Mouse (Mus musculus): ENCODE results near the gene Elk4.

Gene Elk4

GRCm38 (mm10) chr1:132007282-132007815 is at the start of gene Elk4:
Gene Elk4 (plus strand): TSS chr1:132007607.
- in situ Hi-C loops (cut with MboI, MseI): loop anchor here (25.0 kb wide), 1 partner anchor 1020 kb away; no protein-coding TSS in a partner anchor

GRCm38 (mm10) chr1:131961004-131961403 is 46.4 kb upstream of the Elk4 start:
- in situ Hi-C loops (cut with MboI, MseI): no loop called here

- in situ Hi-C loops (cut with MboI, MseI): no loop called here
Observed at GRCm38 (mm10) chr1:131962606-131963084, 44.8 kb upstream of the Elk4 start, which contains the start of gene Slc45a3. Gene Slc45a3 (plus strand): TSS chr1:131962967.

- in situ Hi-C loops (cut with MboI, MseI): no loop called here
Observed at GRCm38 (mm10) chr1:131963085-131963951, 44.1 kb upstream of the Elk4 start.

DNA sequence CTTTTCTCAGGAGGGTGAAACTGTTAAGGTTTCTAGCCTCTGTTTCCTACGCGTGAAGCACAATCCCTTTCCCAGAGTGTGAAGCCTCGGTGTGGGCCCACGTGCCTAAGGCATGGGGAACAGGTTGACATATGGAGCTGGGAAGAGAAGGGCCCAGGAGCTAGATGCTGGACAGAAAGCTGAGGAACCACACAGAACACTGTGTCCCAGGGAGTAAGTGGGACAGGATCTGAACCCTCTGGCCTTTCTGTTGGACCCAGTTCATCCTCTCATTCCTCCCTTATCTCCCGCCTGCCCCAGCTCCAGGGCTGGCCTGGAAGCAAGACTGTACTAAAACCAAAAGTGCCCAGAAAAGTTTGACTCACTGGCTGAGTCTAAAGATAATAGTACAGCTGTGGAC is 43.3 kb upstream of the Elk4 start:
- in situ Hi-C loops (cut with MboI, MseI): no loop called here

- in situ Hi-C loops (cut with MboI, MseI): no loop called here
Observed at GRCm38 (mm10) chr1:131964580-131964979, 42.8 kb upstream of the Elk4 start.

DNA sequence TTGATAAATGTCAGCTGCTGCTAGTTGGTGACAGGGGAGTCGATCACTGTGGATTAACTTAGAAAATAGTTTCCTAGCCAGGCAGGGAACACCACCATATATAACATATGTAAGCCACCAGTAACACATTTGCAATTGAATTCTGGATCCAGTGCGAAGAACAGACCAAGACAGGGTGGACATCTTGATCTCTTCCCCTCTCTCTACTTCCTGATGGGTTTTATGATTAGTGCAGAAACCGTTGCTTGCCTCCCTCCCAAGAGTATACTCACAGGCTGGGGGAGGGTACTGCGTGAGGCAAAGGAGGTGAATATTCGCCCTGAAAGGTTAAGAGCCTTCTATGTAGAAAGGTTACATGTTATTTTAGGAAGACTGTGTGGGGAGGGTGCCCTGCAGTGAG is 41.6 kb upstream of the Elk4 start:
- in situ Hi-C loops (cut with MboI, MseI): no loop called here

- in situ Hi-C loops (cut with MboI, MseI): no loop called here
Observed at GRCm38 (mm10) chr1:131967336-131967735, 40.1 kb upstream of the Elk4 start.

GRCm38 (mm10) chr1:131968556-131968955 is 38.9 kb upstream of the Elk4 start:
- in situ Hi-C loops (cut with MboI, MseI): no loop called here

- in situ Hi-C loops (cut with MboI, MseI): no loop called here
Observed at GRCm38 (mm10) chr1:131968983-131969382, 38.4 kb upstream of the Elk4 start.

- in situ Hi-C loops (cut with MboI, MseI): no loop called here
Observed at GRCm38 (mm10) chr1:131969825-131970224, 37.6 kb upstream of the Elk4 start.

GRCm38 (mm10) chr1:131970322-131970660 is 37.1 kb upstream of the Elk4 start:
- in situ Hi-C loops (cut with MboI, MseI): no loop called here

DNA sequence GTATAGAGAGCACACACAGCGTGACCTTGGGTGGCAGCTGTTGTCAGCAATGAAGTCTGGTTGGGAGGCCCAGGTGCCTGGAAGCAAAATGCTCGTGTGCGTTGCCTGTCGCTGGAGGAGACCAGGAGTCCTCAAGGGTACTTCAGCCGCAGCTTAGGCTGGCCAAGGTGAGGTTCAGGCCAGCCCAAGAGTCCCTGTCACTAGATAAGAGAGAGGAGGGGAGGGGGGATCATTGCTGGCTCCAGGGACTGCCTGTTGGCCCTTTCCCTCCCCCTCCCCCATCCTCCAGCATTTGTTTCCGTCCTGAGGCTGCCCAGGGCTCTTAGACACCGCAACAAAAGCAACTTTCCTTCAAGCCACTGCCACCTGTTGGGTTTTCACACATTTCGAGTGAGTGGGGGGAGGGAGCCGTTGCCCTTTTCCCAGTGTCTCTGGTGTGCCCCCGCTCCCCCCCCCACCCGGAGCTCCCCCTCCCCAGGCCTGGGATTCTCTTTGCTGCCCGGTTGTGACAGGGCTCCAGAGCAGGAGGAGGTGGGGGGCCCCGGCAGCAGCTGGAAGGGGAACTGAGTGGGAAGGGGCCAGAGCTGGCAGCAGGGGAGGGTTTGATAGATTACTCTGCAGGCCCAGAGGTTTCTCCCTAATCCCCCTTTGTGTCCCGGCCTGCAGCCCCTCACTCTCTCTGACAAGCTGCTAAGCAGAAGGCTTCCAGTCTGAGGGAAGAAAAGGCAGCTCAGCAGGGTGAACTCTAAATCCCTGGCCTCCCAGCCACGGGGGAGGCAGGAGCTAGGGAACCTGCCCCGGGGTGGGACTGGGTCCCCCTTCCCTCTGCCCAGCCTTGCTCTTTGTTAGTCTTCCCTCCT is 36.5 kb upstream of the Elk4 start:
- in situ Hi-C loops (cut with MboI, MseI): no loop called here

DNA sequence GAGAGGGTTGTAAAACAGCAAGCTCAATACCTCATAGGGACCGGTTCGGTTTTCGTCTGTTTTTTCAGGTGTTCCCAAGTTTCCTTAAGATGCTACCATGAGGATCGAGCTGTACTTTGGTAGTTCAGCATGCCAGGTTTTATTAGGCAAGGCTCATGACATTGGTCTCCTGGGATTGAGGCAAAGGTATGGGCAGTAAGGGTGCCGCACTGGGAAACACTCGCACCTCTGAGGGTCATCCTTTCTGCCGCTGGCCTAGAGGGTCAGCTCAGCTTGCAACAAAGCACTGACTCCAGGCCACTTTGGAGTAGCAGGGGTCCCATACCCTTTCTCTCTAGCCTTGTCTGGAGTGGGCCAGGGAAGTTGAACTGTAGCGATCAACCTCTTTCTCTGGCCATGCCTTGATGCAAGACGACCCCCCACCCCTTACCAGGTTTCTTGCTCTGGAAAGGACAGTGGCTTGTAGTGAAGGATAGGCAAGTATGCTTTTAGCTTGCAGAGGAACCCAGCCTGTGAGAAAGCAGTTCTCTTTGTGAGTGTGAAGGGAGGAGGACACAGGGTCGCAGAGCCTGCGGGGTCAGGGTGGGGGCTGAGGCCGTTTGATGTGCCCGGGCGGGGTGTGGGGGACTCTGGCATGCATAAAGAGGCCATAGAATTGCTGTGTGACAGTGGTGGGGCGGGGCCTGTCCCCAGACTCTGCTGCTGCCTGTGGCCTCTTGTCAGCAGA is 35.5 kb upstream of the Elk4 start:
- in situ Hi-C loops (cut with MboI, MseI): no loop called here

GRCm38 (mm10) chr1:131972498-131973334 is 34.7 kb upstream of the Elk4 start:
- in situ Hi-C loops (cut with MboI, MseI): no loop called here

DNA sequence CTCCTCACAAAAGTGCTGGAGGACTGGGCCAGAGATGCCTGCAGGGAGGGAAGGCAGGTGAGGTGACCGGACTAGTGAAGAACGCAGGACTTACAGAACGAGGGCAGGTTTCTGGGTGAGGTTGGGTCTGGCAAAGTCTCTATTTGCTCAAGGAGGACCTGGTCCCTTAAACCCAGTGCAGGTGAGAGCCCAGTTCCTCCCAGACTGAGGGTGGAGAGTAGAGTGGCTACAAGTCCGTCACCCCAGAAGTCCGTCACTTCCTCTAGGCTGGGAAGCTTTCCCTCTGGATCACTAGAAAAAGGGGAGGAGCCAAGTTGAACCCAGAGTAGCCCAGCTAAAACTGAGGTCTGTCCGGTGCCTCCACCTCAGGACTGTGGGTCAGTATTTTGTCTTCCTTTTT is 33.4 kb upstream of the Elk4 start:
- in situ Hi-C loops (cut with MboI, MseI): no loop called here

GRCm38 (mm10) chr1:131976886-131977285 is 30.5 kb upstream of the Elk4 start:
- in situ Hi-C loops (cut with MboI, MseI): loop anchor here (5.0 kb wide), 2 partner anchors 70 to 140 kb away; no protein-coding TSS in a partner anchor

- in situ Hi-C loops (cut with MboI, MseI): no loop called here
Observed at GRCm38 (mm10) chr1:131980471-131980870, 26.9 kb upstream of the Elk4 start.

- in situ Hi-C loops (cut with MboI, MseI): no loop called here
Observed at GRCm38 (mm10) chr1:131981378-131982013, 25.9 kb upstream of the Elk4 start.

DNA sequence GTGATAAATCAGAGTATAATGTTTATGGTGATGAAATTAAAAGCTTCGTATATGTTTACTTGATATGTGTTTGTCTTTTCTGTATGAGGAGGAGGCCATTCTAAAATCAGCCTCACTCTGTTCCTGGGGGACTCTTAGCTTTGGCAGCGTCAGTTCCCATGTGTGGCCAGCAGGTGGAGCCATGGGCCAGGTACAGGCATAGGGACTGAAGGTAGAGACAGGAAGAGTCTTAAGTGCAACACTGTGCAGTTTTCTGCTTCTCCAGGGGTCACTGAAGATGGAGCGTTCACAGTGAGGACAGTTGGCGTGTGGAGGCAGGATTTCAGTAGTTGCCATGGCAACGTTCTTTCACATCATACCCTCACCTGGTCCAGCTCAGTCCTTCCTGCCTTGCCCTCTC is 24.5 kb upstream of the Elk4 start:
- in situ Hi-C loops (cut with MboI, MseI): no loop called here

All from T-helper 2 cell (primary cell).